Mouse (Mus musculus) ES-E14 (cell line): ENCODE data around the gene Apoa2. TPM values are rescaled to one million over a fixed set of nuclear protein-coding genes. Genes with fewer than 3 reads are reported as not detected.

Source experiments
- DNase-seq: peaks from one replicate; pipeline ENCODE4 v3.0.0-alpha.2; 2013; ENCODE audit warnings: low read depth, low spot score
- H3K27ac ChIP-seq: 2 replicates; pipeline ENCODE4 v1.5.1; 2012; ENCODE audit warnings: low read depth, mild to moderate bottlenecking, low read length, moderate library complexity, mixed read lengths; ENCODE audit not compliant: poor library complexity, insufficient read depth, severe bottlenecking
- H3K36me3 ChIP-seq: 2 replicates; pipeline ENCODE4 v1.6.1; 2012; ENCODE audit warnings: mild to moderate bottlenecking, low read length, moderate library complexity, mixed read lengths; ENCODE audit not compliant: control insufficient read depth, poor library complexity, insufficient read depth, severe bottlenecking
- H3K4me1 ChIP-seq, 2 experiments: fragments of 150-350 bp in 1 of 2; sonication (generic) in 1 of 2; 2 replicates each; pipeline ENCODE4 v1.6.1; 2012; ENCODE audit warnings: low read length in 2 of 2, mild to moderate bottlenecking in 1 of 2, mixed read lengths in 1 of 2; ENCODE audit not compliant: control insufficient read depth in 2 of 2, insufficient read depth in 2 of 2, poor library complexity in 1 of 2
- H3K4me3 ChIP-seq, 2 experiments: fragments of 150-350 bp in 1 of 2; sonication (generic) in 1 of 2; 2 replicates each; pipeline ENCODE4 v1.5.1; 2012; ENCODE audit warnings: low read length in 2 of 2, low read depth in 1 of 2, mild to moderate bottlenecking in 1 of 2, mixed read lengths in 1 of 2; ENCODE audit not compliant: insufficient read depth in 1 of 2, poor library complexity in 1 of 2, severe bottlenecking in 1 of 2
- H3K9ac ChIP-seq: 2 replicates; pipeline ENCODE4 v1.6.1; 2012; ENCODE audit warnings: low read depth, mild to moderate bottlenecking, low read length, mixed read lengths; ENCODE audit not compliant: poor library complexity, insufficient read depth, severe bottlenecking
- H3K9me3 ChIP-seq: fragments of 150-350 bp; sonication (generic); 2 replicates; pipeline ENCODE4 v1.6.1; 2012; ENCODE audit warnings: low read depth, mild to moderate bottlenecking, low read length; ENCODE audit not compliant: control insufficient read depth, insufficient read depth
- CHD2 ChIP-seq: IDR thresholded peaks from 2 replicates; pipeline ENCODE4 v1.6.1; 2014; ENCODE audit warnings: mild to moderate bottlenecking, low read depth, low read length, inconsistent platforms
- HCFC1 ChIP-seq: IDR thresholded peaks from 2 replicates; pipeline ENCODE4 v1.6.1; 2012; ENCODE audit warnings: low read length, inconsistent platforms, borderline replicate concordance; ENCODE audit not compliant: insufficient read depth
- MAFK ChIP-seq: IDR thresholded peaks from 2 replicates; pipeline ENCODE4 v1.6.1; 2014; ENCODE audit warnings: mild to moderate bottlenecking, low read depth, low read length, inconsistent platforms; ENCODE audit not compliant: insufficient read depth
- ZC3H11A ChIP-seq: IDR thresholded peaks from 2 replicates; pipeline ENCODE4 v1.6.1; 2012; ENCODE audit warnings: low read depth, mild to moderate bottlenecking, inconsistent platforms, low read length, borderline replicate concordance
- ZNF384 ChIP-seq: IDR thresholded peaks from 2 replicates; pipeline ENCODE4 v1.6.1; 2012; ENCODE audit warnings: low read depth, low read length, inconsistent platforms
- in situ Hi-C, 2 experiments: fragments of 600-800 bp; cut with MboI; formaldehyde crosslinking; loops; one replicate each; pipeline ENCODE4 v1.15.1; 2025; ENCODE audit warnings: low sequenced_read_pairs in 2 of 2, inconsistent platforms in 1 of 2; ENCODE audit not compliant: unreplicated experiment in 2 of 2
- total RNA-seq: library from RNA; depleted of rRNA; stranded (reverse); fragments of 300-350 nt; gene quantifications from 2 replicates; pipeline ENCODE4 v1.2.3, GENCODE M21; 2012

Gene Apoa2
- total RNA-seq, 1 experiment: 0.98 TPM

DNA sequence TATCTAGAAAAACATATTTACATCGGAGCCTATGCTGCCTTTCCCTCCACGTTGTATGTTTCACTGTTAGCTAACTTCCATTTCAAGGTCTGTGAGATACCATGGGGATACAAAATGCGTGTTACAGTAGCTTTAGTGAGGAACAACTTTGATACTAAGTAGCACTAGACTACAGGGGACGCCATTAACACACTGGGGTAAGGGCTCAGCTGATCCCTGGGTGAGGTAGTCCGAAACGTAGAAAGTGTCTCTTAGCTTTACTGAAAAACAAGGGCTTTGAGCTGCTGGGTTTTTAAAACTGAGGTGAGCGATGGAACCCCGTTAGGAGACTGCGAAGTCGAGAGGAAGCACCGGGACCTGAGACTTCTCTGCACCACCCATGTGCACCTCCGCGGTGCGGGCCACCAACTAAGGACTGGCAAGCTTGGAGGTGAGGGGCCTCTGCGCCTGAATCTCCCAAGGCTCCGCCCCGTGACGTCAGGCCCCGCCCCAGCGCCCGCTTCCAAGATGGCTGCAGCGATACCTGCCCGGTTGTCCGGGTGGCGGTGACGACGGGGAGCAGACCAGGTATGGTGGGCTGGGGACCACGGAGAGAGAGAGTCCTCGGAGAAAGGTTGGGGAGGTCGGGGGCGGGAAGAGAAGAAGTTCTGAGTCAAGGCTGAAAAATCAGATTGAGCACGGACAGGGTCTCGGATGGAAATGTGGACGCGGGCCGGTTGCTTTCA is 45.2 kb downstream of the Apoa2 start, which contains the start of gene B4galt3:
TSS of gene B4galt3 (plus strand) at position 481 of the 725 bp plus-strand sequence.
- Histone ChIP-seq H3K4me3 (peak within 1 kb of the TSS; percentile 86 to 99), H3K9ac (peak within 1 kb of the TSS; percentile 87), H3K27ac (peak within 1 kb of the TSS; percentile 65), H3K36me3 (peaks cover 15% of the 10 kb centered on the region), H3K9me3 (no peaks in the 10 kb centered on the region), H3K4me1 (peaks cover 0 to 4% of the 10 kb centered on the region in 2 experiments; a peak in 2 of 4 replicates)
- peak; percentile 82 for TF ChIP-seq HCFC1
- TF ChIP-seq ZNF384: no peak
- no peak for TF ChIP-seq CHD2
- no peak for TF ChIP-seq MAFK
- no peak for TF ChIP-seq ZC3H11A
- DNase-seq: peak; percentile 86
- in situ Hi-C loops: no loop called here

DNA sequence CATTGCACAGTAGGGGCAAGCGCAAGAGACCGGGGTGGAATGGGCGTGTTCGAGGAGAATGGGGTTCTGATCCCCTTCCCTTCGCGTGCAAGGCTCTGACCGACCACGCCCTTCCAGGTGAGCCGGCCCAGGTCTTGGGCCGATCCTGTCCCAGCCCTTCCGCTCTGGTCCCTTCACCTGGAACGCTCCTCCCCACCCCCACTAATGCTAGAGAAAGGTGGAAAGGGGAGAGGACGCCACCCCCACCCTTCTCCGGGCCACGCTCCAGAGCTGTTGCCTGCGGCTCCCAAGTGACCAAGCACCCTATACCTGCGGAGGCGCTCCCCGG is 45.7 kb downstream of the Apoa2 start:
- Histone ChIP-seq H3K4me3 (peak overlapping the region; percentile 86 to 99), H3K27ac (peak overlapping the region; percentile 65), H3K36me3 (peaks cover 19% of the 10 kb centered on the region)

DNA sequence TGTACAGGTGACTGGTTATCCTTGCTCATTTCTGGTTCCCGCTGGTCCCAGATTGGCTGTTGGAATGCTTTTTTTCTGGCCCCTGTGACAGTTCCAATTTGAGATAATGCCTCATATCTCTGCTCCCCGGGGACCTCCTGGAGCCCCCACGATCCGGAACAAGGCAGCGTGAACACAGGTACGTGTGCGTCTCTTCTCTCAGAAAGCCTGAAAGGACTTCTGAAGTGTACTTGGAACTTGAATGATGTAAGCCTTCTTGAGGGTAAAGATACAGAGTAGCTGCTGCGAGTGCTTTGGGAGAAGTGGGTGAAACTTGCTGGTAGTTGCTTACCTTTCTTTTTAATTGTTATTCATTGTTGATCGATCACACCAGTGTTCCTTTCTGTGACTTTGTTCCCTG is 46.3 kb downstream of the Apoa2 start:
- Histone ChIP-seq H3K27ac (no peak overlapping the region), H3K9ac (peak overlapping the region; percentile 87; the same call in 1 of the 2 replicates)
- DNase-seq: no peak

More for the DNA sequence above, 45.7 kb downstream of the Apoa2 start:
- no peak for TF ChIP-seq ZC3H11A
- no peak for TF ChIP-seq MAFK
- no peak for TF ChIP-seq ZNF384
- no peak for TF ChIP-seq CHD2
- TF ChIP-seq HCFC1: no peak
- in situ Hi-C loops: no loop called here
- Histone ChIP-seq H3K4me1 (peaks cover 0 to 4% of the 10 kb centered on the region in 2 experiments; a peak in 2 of 4 replicates), H3K9ac (peak overlapping the region; percentile 87), H3K9me3 (no peaks in the 10 kb centered on the region)
- no peak for DNase-seq

GRCm38 (mm10) chr1:171271622-171272021 is 46.8 kb downstream of the Apoa2 start:
- Histone ChIP-seq H3K36me3 (peaks cover 28% of the 10 kb centered on the region), H3K4me3 (no peak overlapping the region), H3K9me3 (no peaks in the 10 kb centered on the region), H3K9ac (no peak overlapping the region), H3K4me1 (peaks cover 0 to 4% of the 10 kb centered on the region in 2 experiments; a peak in 2 of 4 replicates), H3K27ac (no peak overlapping the region)
- no peak for DNase-seq
- no peak for TF ChIP-seq CHD2
- in situ Hi-C loops: no loop called here

More for the DNA sequence above, 46.3 kb downstream of the Apoa2 start:
- H3K9me3 ChIP-seq: no peaks in the 10 kb centered on the region
- in situ Hi-C loops: no loop called here
- H3K4me1 ChIP-seq: peaks cover 0 to 4% of the 10 kb centered on the region in 2 experiments; a peak in 2 of 4 replicates
- no peak for TF ChIP-seq ZNF384
- no peak for TF ChIP-seq HCFC1
- TF ChIP-seq MAFK: no peak
- no peak for TF ChIP-seq ZC3H11A
- TF ChIP-seq CHD2: no peak
- H3K4me3 ChIP-seq: peak overlapping the region; percentile 86 to 99
- H3K36me3 ChIP-seq: peaks cover 25% of the 10 kb centered on the region

GRCm38 (mm10) chr1:171272086-171272485 is 47.2 kb downstream of the Apoa2 start:
- Histone ChIP-seq H3K9ac (no peak overlapping the region), H3K36me3 (peaks cover 29% of the 10 kb centered on the region), H3K4me1 (peaks cover 0 to 4% of the 10 kb centered on the region in 2 experiments; a peak in 2 of 4 replicates), H3K9me3 (no peaks in the 10 kb centered on the region), H3K4me3 (no peak overlapping the region), H3K27ac (no peak overlapping the region)
- in situ Hi-C loops: no loop called here
- no peak for DNase-seq
- TF ChIP-seq ZC3H11A (no peak), CHD2 (no peak), MAFK (no peak), HCFC1 (no peak), ZNF384 (no peak)
